ENCODE assay signal across 15 mouse cellular contexts in the genomic region with DNA sequence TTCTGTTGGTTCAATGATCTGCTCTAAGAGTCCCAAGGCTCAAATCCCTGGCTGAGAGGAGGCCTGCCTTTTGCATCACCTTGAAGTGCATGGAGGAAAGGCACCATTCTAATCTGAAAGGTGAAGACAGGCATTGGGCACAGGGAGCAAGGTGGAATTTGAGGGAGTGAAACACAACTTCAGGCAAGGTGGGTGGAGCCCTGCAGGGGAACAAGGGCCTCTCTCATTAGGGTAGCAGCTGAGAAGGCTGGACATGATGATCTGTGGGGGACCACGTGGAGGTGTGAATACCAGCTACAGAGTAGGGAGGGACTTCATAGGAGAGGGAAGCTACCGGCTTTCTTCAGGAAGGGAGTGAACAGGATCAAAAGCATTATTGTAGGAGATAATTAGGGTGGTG.
"Had no signal": no experiment of that assay in that cellular context is flagged by ENCODE, and none has a peak within 500 bp of the region (broad histone marks: within the 10 kb centered on the region; RNA-seq: fewer than 3 reads in every experiment).

No protein-coding gene starts in this region.

- H3K27me3 ChIP-seq: lung, embryonic 15.5 days; midbrain, embryonic 13.5 days; midbrain, embryonic 15.5 days; neural tube, embryonic 12.5 days had no signal

- H3K9me3 ChIP-seq: lung, embryonic 15.5 days; megakaryocyte, embryonic 14.5 days; midbrain, embryonic 13.5 days; midbrain, embryonic 15.5 days; neural tube, embryonic 12.5 days had no signal

- H3K4me3 ChIP-seq: lung, embryonic 15.5 days; megakaryocyte, embryonic 14.5 days; midbrain, embryonic 13.5 days; midbrain, embryonic 15.5 days; neural tube, embryonic 12.5 days had no signal

- DNase-seq: liver, postnatal 0 days; lung, adult 2 months; lung, postnatal 14 days; lung, postnatal 36 days; right cerebral cortex, postnatal 14 days; thymus, adult 18-20 months; thymus, postnatal 14 days; thymus, postnatal 36 days had no signal

- H3K27ac ChIP-seq: lung, embryonic 15.5 days; macrophage; midbrain, embryonic 13.5 days; midbrain, embryonic 15.5 days; neural tube, embryonic 12.5 days had no signal

- H3K36me3 ChIP-seq: lung, embryonic 15.5 days; midbrain, embryonic 13.5 days; midbrain, embryonic 15.5 days; neural tube, embryonic 12.5 days had no signal

- ATAC-seq: liver, postnatal 0 days; midbrain, embryonic 13.5 days; midbrain, embryonic 15.5 days had no signal

- H3K4me1 ChIP-seq: lung, embryonic 15.5 days; midbrain, embryonic 15.5 days; neural tube, embryonic 12.5 days had no signal

- H3K4me2 ChIP-seq: lung, embryonic 15.5 days; midbrain, embryonic 11.5 days; midbrain, embryonic 13.5 days; midbrain, embryonic 15.5 days; neural tube, embryonic 12.5 days had no signal

- H3K9ac ChIP-seq: liver, postnatal 0 days; lung, embryonic 15.5 days; midbrain, embryonic 13.5 days; midbrain, embryonic 15.5 days; neural tube, embryonic 12.5 days had no signal
